Mouse (Mus musculus) thymus, adult 2 months (tissue): ENCODE data around the gene Nfkbid.

Experiments
- CTCF ChIP-seq: fragments of 200-500 bp; IDR thresholded peaks from 2 replicates; pipeline ENCODE4 v1.5.1; 2012; ENCODE audit warnings: mild to moderate bottlenecking, control low read depth, low read length, moderate library complexity, borderline replicate concordance; ENCODE audit not compliant: control insufficient read depth, poor library complexity, insufficient read depth; ENCODE audit errors: extremely low read depth
- POLR2A ChIP-seq: fragments of 200-500 bp; IDR thresholded peaks from 2 replicates; pipeline ENCODE4 v1.6.1; 2012; ENCODE audit warnings: mild to moderate bottlenecking, low read length, control low read depth, moderate library complexity; ENCODE audit not compliant: control insufficient read depth, poor library complexity, insufficient read depth; ENCODE audit errors: extremely low read depth

- no peak for TF ChIP-seq POLR2A
- TF ChIP-seq CTCF: no peak
Measured at GRCm38 (mm10) chr7:30402343-30402742, 19.2 kb upstream of the Nfkbid start.
